Mouse (Mus musculus): ENCODE measurements around the gene Elf1. TPM values are rescaled to one million over a fixed set of nuclear protein-coding genes. Genes with fewer than 3 reads are reported as not detected.

The Elf1 gene
- polyA plus RNA-seq, 1 experiment from 2014 or later: 11.0 TPM

- H3K27ac ChIP-seq (ENCODE audit: poor library complexity, severe bottlenecking): no peak overlapping the region
- H3K4me3 ChIP-seq: no peak overlapping the region
- ATAC-seq (ENCODE audit: insufficient number of reproducible peaks, low FRiP score): no peak
- no peaks in the 10 kb centered on the region for H3K4me1 ChIP-seq (replicated peaks)
- no peak overlapping the region for H3K4me2 ChIP-seq
- no peaks in the 10 kb centered on the region for H3K27me3 ChIP-seq (replicated peaks)
- 91% methylated on average over 6 of the region's 6 CpGs for WGBS
- H3K9me3 ChIP-seq (replicated peaks): no peaks in the 10 kb centered on the region
- peaks cover 78% of the 10 kb centered on the region for H3K36me3 ChIP-seq
- H3K9ac ChIP-seq: no peak overlapping the region
These were observed 125.4 kb downstream of the Elf1 start for GRCm38 (mm10) chr14:79606392-79606791.

- no peaks in the 10 kb centered on the region for H3K27me3 ChIP-seq (replicated peaks)
- H3K36me3 ChIP-seq: peaks cover 77% of the 10 kb centered on the region
- ATAC-seq (ENCODE audit: insufficient number of reproducible peaks, low FRiP score): no peak
- no peak overlapping the region for H3K4me2 ChIP-seq
- no peak overlapping the region for H3K27ac ChIP-seq (ENCODE audit: poor library complexity, severe bottlenecking)
- no peaks in the 10 kb centered on the region for H3K4me1 ChIP-seq (replicated peaks)
- H3K9ac ChIP-seq: no peak overlapping the region
- H3K9me3 ChIP-seq (replicated peaks): no peaks in the 10 kb centered on the region
- WGBS: 88% methylated on average over 3 of the region's 3 CpGs
- H3K4me3 ChIP-seq: no peak overlapping the region
These were observed 125.9 kb downstream of the Elf1 start for GRCm38 (mm10) chr14:79606867-79607266.

GRCm38 (mm10) chr14:79607352-79607751, 126.4 kb downstream of the Elf1 start:
- Histone ChIP-seq H3K9ac (no peak overlapping the region), H3K4me2 (no peak overlapping the region), H3K27me3 (replicated peaks) (no peaks in the 10 kb centered on the region), H3K4me1 (replicated peaks) (no peaks in the 10 kb centered on the region), H3K9me3 (replicated peaks) (no peaks in the 10 kb centered on the region), H3K36me3 (peaks cover 80% of the 10 kb centered on the region), H3K27ac (ENCODE audit: poor library complexity, severe bottlenecking) (no peak overlapping the region), H3K4me3 (no peak overlapping the region)
- no peak for ATAC-seq (ENCODE audit: insufficient number of reproducible peaks, low FRiP score)
- 95% methylated on average over 4 of the region's 4 CpGs for WGBS

- H3K4me2 ChIP-seq: no peak overlapping the region
- peaks cover 81% of the 10 kb centered on the region for H3K36me3 ChIP-seq
- 90% methylated on average over 6 of the region's 6 CpGs for WGBS
These were observed 127.3 kb downstream of the Elf1 start for GRCm38 (mm10) chr14:79608286-79608685.

GRCm38 (mm10) chr14:79617121-79617828, 136.3 kb downstream of the Elf1 start:
- Histone ChIP-seq H3K27me3 (replicated peaks) (no peaks in the 10 kb centered on the region), H3K4me1 (replicated peaks) (peaks cover 7% of the 10 kb centered on the region; the same call in 1 of the 2 replicates), H3K27ac (ENCODE audit: poor library complexity, severe bottlenecking) (no peak overlapping the region), H3K4me3 (no peak overlapping the region), H3K4me2 (no peak overlapping the region), H3K9ac (no peak overlapping the region), H3K9me3 (replicated peaks) (no peaks in the 10 kb centered on the region; the same call in 1 of the 2 replicates), H3K36me3 (peaks cover 60% of the 10 kb centered on the region)
- ATAC-seq (ENCODE audit: insufficient number of reproducible peaks, low FRiP score): no peak
- WGBS: 84% methylated on average over 8 of the region's 8 CpGs

More at GRCm38 (mm10) chr14:79608286-79608685, 127.3 kb downstream of the Elf1 start:
- H3K4me3 ChIP-seq: no peak overlapping the region
- no peaks in the 10 kb centered on the region for H3K9me3 ChIP-seq (replicated peaks)
- H3K27ac ChIP-seq (ENCODE audit: poor library complexity, severe bottlenecking): no peak overlapping the region
- no peak overlapping the region for H3K9ac ChIP-seq
- ATAC-seq (ENCODE audit: insufficient number of reproducible peaks, low FRiP score): no peak
- H3K4me1 ChIP-seq (replicated peaks): no peaks in the 10 kb centered on the region
- H3K27me3 ChIP-seq (replicated peaks): no peaks in the 10 kb centered on the region

GRCm38 (mm10) chr14:79619802-79620201, 138.8 kb downstream of the Elf1 start:
- ATAC-seq (ENCODE audit: insufficient number of reproducible peaks, low FRiP score): no peak
- Histone ChIP-seq H3K4me2 (no peak overlapping the region), H3K9me3 (replicated peaks) (no peaks in the 10 kb centered on the region; the same call in 1 of the 2 replicates), H3K27me3 (replicated peaks) (no peaks in the 10 kb centered on the region), H3K4me1 (replicated peaks) (peaks cover 7% of the 10 kb centered on the region; the same call in 1 of the 2 replicates), H3K9ac (no peak overlapping the region), H3K36me3 (peaks cover 56% of the 10 kb centered on the region), H3K4me3 (no peak overlapping the region), H3K27ac (ENCODE audit: poor library complexity, severe bottlenecking) (no peak overlapping the region)
- WGBS: 98% methylated on average over 7 of the region's 7 CpGs

- WGBS: 20% methylated on average over 3 of the region's 3 CpGs
These were observed 140.1 kb downstream of the Elf1 start for GRCm38 (mm10) chr14:79621143-79621542.

More at GRCm38 (mm10) chr14:79621143-79621542, 140.1 kb downstream of the Elf1 start:
- Histone ChIP-seq H3K4me2 (no peak overlapping the region), H3K36me3 (peaks cover 59% of the 10 kb centered on the region), H3K9me3 (replicated peaks) (no peaks in the 10 kb centered on the region; the same call in 1 of the 2 replicates), H3K4me1 (replicated peaks) (peaks cover 7% of the 10 kb centered on the region; the same call in 1 of the 2 replicates), H3K9ac (no peak overlapping the region), H3K4me3 (no peak overlapping the region), H3K27me3 (replicated peaks) (no peaks in the 10 kb centered on the region), H3K27ac (ENCODE audit: poor library complexity, severe bottlenecking) (no peak overlapping the region)
- no peak for ATAC-seq (ENCODE audit: insufficient number of reproducible peaks, low FRiP score)

Small RNA genes within 50 kb of the gene (microRNA-seq; reads per million reads assigned to microRNA genes)
- not detected for gene Gm27857

Other genes starting within 250 kb of the Elf1 start
- gene Zfp957, start 233.8 kb upstream of the Elf1 start, polyA plus RNA-seq (2016; fragmentation: Nextera tagmentation; extraction: Ambion mirVana): not detected in 2 replicates
- 9.3 and 11.6 TPM in 2 replicates for gene Rgcc, start 179.5 kb upstream of the Elf1 start, polyA plus RNA-seq (2016; fragmentation: Nextera tagmentation; extraction: Ambion mirVana)
- gene Naa16, start 90.4 kb upstream of the Elf1 start, polyA plus RNA-seq (2016; fragmentation: Nextera tagmentation; extraction: Ambion mirVana): 23.1 and 23.8 TPM in 2 replicates
- 9.7 and 10.2 TPM in 2 replicates for gene Mtrf1, start 83.4 kb upstream of the Elf1 start, polyA plus RNA-seq (2016; fragmentation: Nextera tagmentation; extraction: Ambion mirVana)
- gene Kbtbd7, start 54.7 kb upstream of the Elf1 start, polyA plus RNA-seq (2016; fragmentation: Nextera tagmentation; extraction: Ambion mirVana): 9.7 and 11.9 TPM in 2 replicates
- gene Kbtbd6, start 29.4 kb upstream of the Elf1 start, polyA plus RNA-seq (2016; fragmentation: Nextera tagmentation; extraction: Ambion mirVana): 2.0 and 2.9 TPM in 2 replicates
- gene Wbp4, start 326 bp downstream of the Elf1 start, polyA plus RNA-seq (2016; fragmentation: Nextera tagmentation; extraction: Ambion mirVana): 29.5 and 30.6 TPM in 2 replicates
- gene Sugt1, start 106.5 kb downstream of the Elf1 start, polyA plus RNA-seq (2016; fragmentation: Nextera tagmentation; extraction: Ambion mirVana): 98.9 and 99.1 TPM in 2 replicates
- gene Cnmd, start 181.0 kb downstream of the Elf1 start, polyA plus RNA-seq (2016; fragmentation: Nextera tagmentation; extraction: Ambion mirVana): 0.85 and 1.3 TPM in 2 replicates

All from heart, embryonic 12.5 days (tissue).